Mouse (Mus musculus) lung, embryonic 14.5 days (tissue): ENCODE data around the gene Jrkl. TPM values are rescaled to one million over a fixed set of nuclear protein-coding genes. Genes with fewer than 3 reads are reported as not detected.

Experiments
- ATAC-seq: fragments of 200-750 bp; cut with Nextera tagmentation; 2 replicates; pipeline ENCODE4 v1.8.0; 2017; ENCODE audit warnings: mild to moderate bottlenecking, moderate TSS enrichment, moderate library complexity; ENCODE audit not compliant: insufficient read depth
- DNase-seq: peaks from one replicate; pipeline ENCODE4 v3.0.0-alpha.2; 2015
- H3K27ac ChIP-seq: fragments of 300-500 bp; sonication (generic); 2 replicates; pipeline ENCODE4 v1.5.1; 2014; ENCODE audit warnings: low read depth, mild to moderate bottlenecking, moderate library complexity
- H3K27me3 ChIP-seq: fragments of 300-500 bp; sonication (generic); 2 replicates; pipeline ENCODE4 v1.6.1; 2014; ENCODE audit warnings: low read length, control low read depth; ENCODE audit not compliant: insufficient read depth
- H3K36me3 ChIP-seq: fragments of 300-500 bp; sonication (generic); 2 replicates; pipeline ENCODE4 v1.6.1; 2014; ENCODE audit warnings: control low read depth; ENCODE audit not compliant: insufficient read depth
- H3K4me1 ChIP-seq: fragments of 300-500 bp; sonication (generic); 2 replicates; pipeline ENCODE4 v1.6.1; 2014; ENCODE audit warnings: antibody characterized with exemption, control low read depth; ENCODE audit not compliant: insufficient read depth
- H3K4me2 ChIP-seq: fragments of 300-500 bp; sonication (generic); 2 replicates; pipeline ENCODE4 v1.6.1; 2014; ENCODE audit warnings: mild to moderate bottlenecking
- H3K4me3 ChIP-seq: fragments of 300-500 bp; sonication (generic); 2 replicates; pipeline ENCODE4 v1.5.1; 2014; ENCODE audit warnings: low read depth, low read length
- H3K9ac ChIP-seq: fragments of 300-500 bp; sonication (generic); 2 replicates; pipeline ENCODE4 v1.6.1; 2014
- H3K9me3 ChIP-seq: fragments of 300-500 bp; sonication (generic); 2 replicates; pipeline ENCODE4 v1.6.1; 2016; ENCODE audit warnings: low read depth, low read length, control low read depth
- CTCF ChIP-seq: IDR thresholded peaks from 2 replicates; pipeline ENCODE4 v1.5.1; 2016; ENCODE audit warnings: antibody characterized with exemption, low read depth
- WGBS: fragments of 180-500 bp; shearing (Covaris S2); extraction: QIAGEN DNeasy Blood & Tissue Kit; methylation state at CpG from one replicate; pipeline ENCODE4 v1.1.7; 2014; 5-methylcytosine and 5-hydroxymethylcytosine counted together
- polyA plus RNA-seq: library from polyadenylated mRNA; unstranded; fragments of >200 nt; fragmentation: Nextera tagmentation; extraction: Ambion mirVana; gene quantifications from 2 replicates; pipeline ENCODE4 v1.2.1, GENCODE M21; 2014

The Jrkl gene
- polyA plus RNA-seq, 1 experiment from 2014 or later: 8.0 TPM

GRCm38 (mm10) chr9:13246815-13247638 is 1.4 kb upstream of the Jrkl start, which contains the start of gene Ccdc82:
Gene Ccdc82 (plus strand): TSS chr9:13246955.
- H3K9ac ChIP-seq: peak within 1 kb of the TSS; percentile 72
- no peaks in the 10 kb centered on the region for H3K9me3 ChIP-seq
- no peak for TF ChIP-seq CTCF
- H3K4me2 ChIP-seq: peak within 1 kb of the TSS; percentile 87
- H3K4me1 ChIP-seq: peaks cover 13% of the 10 kb centered on the region; the same call in 1 of the 2 replicates
- peak within 1 kb of the TSS; percentile 60 for H3K4me3 ChIP-seq
- peak within 1 kb of the TSS; percentile 83 for H3K27ac ChIP-seq
- H3K36me3 ChIP-seq: no peaks in the 10 kb centered on the region
- peak; percentile 83 for DNase-seq
- no peaks in the 10 kb centered on the region for H3K27me3 ChIP-seq
- 3% methylated on average over 33 of the region's 39 CpGs for WGBS
- peak; percentile 98 for ATAC-seq

- no peaks in the 10 kb centered on the region for H3K27me3 ChIP-seq
- H3K4me1 ChIP-seq: peaks cover 9% of the 10 kb centered on the region; the same call in 1 of the 2 replicates
- ATAC-seq (no peak), DNase-seq (peak; percentile 78)
- no peaks in the 10 kb centered on the region for H3K9me3 ChIP-seq
- H3K36me3 ChIP-seq: no peaks in the 10 kb centered on the region
- no peak overlapping the region for H3K4me2 ChIP-seq
- peak; percentile 63 for TF ChIP-seq CTCF
- no peak overlapping the region for H3K9ac ChIP-seq
- no peak overlapping the region for H3K4me3 ChIP-seq
- no peak overlapping the region for H3K27ac ChIP-seq
Observed at GRCm38 (mm10) chr9:13242321-13242720, 3.3 kb downstream of the Jrkl start.

GRCm38 (mm10) chr9:13231545-13232216 is 13.9 kb downstream of the Jrkl start:
- DNase-seq (peak; percentile 88), ATAC-seq (no peak)
- no peaks in the 10 kb centered on the region for H3K36me3 ChIP-seq
- 17% methylated on average over 5 of the region's 5 CpGs for WGBS
- H3K4me3 ChIP-seq: no peak overlapping the region
- no peak overlapping the region for H3K9ac ChIP-seq
- TF ChIP-seq CTCF: peak; percentile 79
- no peaks in the 10 kb centered on the region; the same call in 1 of the 2 replicates for H3K9me3 ChIP-seq
- H3K4me1 ChIP-seq: no peaks in the 10 kb centered on the region
- no peak overlapping the region for H3K4me2 ChIP-seq
- H3K27ac ChIP-seq: no peak overlapping the region
- no peaks in the 10 kb centered on the region for H3K27me3 ChIP-seq

GRCm38 (mm10) chr9:13230553-13230952 is 15.1 kb downstream of the Jrkl start:
- H3K4me2 ChIP-seq: no peak overlapping the region
- no peak for TF ChIP-seq CTCF
- no peaks in the 10 kb centered on the region for H3K4me1 ChIP-seq
- no peak overlapping the region for H3K27ac ChIP-seq
- H3K9ac ChIP-seq: no peak overlapping the region
- H3K9me3 ChIP-seq: no peaks in the 10 kb centered on the region; the same call in 1 of the 2 replicates
- H3K4me3 ChIP-seq: no peak overlapping the region
- no peaks in the 10 kb centered on the region for H3K27me3 ChIP-seq
- H3K36me3 ChIP-seq: no peaks in the 10 kb centered on the region
- WGBS: 7% methylated on average over 4 of the region's 4 CpGs
- DNase-seq: no peak
- ATAC-seq: no peak

GRCm38 (mm10) chr9:13225872-13226271 is 19.8 kb downstream of the Jrkl start:
- Histone ChIP-seq H3K4me3 (no peak overlapping the region), H3K36me3 (no peaks in the 10 kb centered on the region), H3K27me3 (no peaks in the 10 kb centered on the region), H3K27ac (no peak overlapping the region), H3K4me2 (no peak overlapping the region), H3K9ac (no peak overlapping the region), H3K4me1 (no peaks in the 10 kb centered on the region), H3K9me3 (no peaks in the 10 kb centered on the region; the same call in 1 of the 2 replicates)
- DNase-seq (no peak), ATAC-seq (no peak)
- 83% methylated on average over 1 of the region's 1 CpGs for WGBS
- TF ChIP-seq CTCF: no peak

- H3K9ac ChIP-seq: no peak overlapping the region
- no peak overlapping the region for H3K4me3 ChIP-seq
- TF ChIP-seq CTCF: no peak
- no peak overlapping the region for H3K27ac ChIP-seq
- H3K27me3 ChIP-seq: no peaks in the 10 kb centered on the region
- no peaks in the 10 kb centered on the region for H3K36me3 ChIP-seq
- WGBS: 64% methylated on average over 2 of the region's 2 CpGs
- H3K4me1 ChIP-seq: no peaks in the 10 kb centered on the region
- DNase-seq: no peak
- H3K4me2 ChIP-seq: no peak overlapping the region
- no peak for ATAC-seq
- no peaks in the 10 kb centered on the region for H3K9me3 ChIP-seq
Observed at GRCm38 (mm10) chr9:13206369-13206768, 39.3 kb downstream of the Jrkl start.

- 73% methylated on average over 5 of the region's 5 CpGs for WGBS
- Histone ChIP-seq H3K9ac (no peak overlapping the region), H3K4me1 (no peaks in the 10 kb centered on the region), H3K4me2 (no peak overlapping the region), H3K27ac (no peak overlapping the region), H3K36me3 (no peaks in the 10 kb centered on the region), H3K27me3 (no peaks in the 10 kb centered on the region), H3K9me3 (no peaks in the 10 kb centered on the region), H3K4me3 (no peak overlapping the region)
- ATAC-seq (no peak), DNase-seq (no peak)
- no peak for TF ChIP-seq CTCF
Observed at GRCm38 (mm10) chr9:13203681-13204080, 41.9 kb downstream of the Jrkl start.
